19 mouse cellular contexts compared by ENCODE assay signal in the genomic region with DNA sequence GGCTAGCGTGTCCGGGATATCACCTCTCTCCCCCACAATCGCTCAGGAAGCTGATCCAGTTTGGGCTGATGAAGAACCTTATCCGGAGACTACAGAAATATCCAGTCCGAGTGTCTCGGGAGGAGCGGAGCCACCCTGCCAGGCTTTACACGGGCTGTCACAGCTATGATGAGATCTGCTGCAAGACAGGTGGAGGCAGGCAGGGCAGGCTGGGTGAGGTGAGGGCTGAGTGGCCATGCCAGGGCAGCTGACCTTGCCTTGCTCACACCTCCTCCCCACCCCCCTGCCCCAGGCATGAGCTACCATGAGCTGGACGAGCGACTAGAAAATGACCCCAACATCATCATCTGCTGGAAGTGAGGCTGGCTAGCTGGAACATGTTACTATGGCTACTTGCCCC. TPM values are rescaled to one million over a fixed set of nuclear protein-coding genes. Genes with fewer than 3 reads are reported as not detected.
DNase-seq lines count a peak whose midpoint lies in the region; ATAC-seq and TF ChIP-seq lines count a peak whose summit lies in the region.
"Had no signal": no experiment of that assay in that cellular context is flagged by ENCODE, and none has a peak within 500 bp of the region (broad histone marks: within the 10 kb centered on the region; RNA-seq: fewer than 3 reads in every experiment).

No protein-coding gene starts in this region.

- 0 out of 2 replicates have a peak, but pooled peaks have one; percentile 9 for TF ChIP-seq CTCF in bone marrow, adult 2 months (IDR thresholded peaks at IDR 0.05; ENCODE audit: control insufficient read depth, insufficient read depth, low read length)

- DNase-seq in adrenal gland, postnatal 14 days = peak; percentile 7
- no peak for DNase-seq in adrenal gland, adult 8-10 months
- DNase-seq in forebrain, embryonic 10.5 days (ENCODE audit: extremely low spot score, low spot score) = no peak
- no peak for DNase-seq in forebrain, embryonic 14.5 days (ENCODE audit: low spot score)
- DNase-seq in kidney, adult 11 months = peak; percentile 34
- DNase-seq in kidney, adult 9 months = no peak

- WGBS in forebrain, embryonic 10.5 days = 85% methylated on average over 10 of the region's 10 CpGs
- 86% methylated on average over 10 of the region's 10 CpGs for WGBS in forebrain, embryonic 14.5 days
- 83% methylated on average over 10 of the region's 10 CpGs for WGBS in bone marrow, adult 2 months

- peak overlapping the region; percentile 16; the same call in 1 of the 2 replicates for H3K4me3 ChIP-seq in forebrain, embryonic 10.5 days
- H3K4me3 ChIP-seq in forebrain, embryonic 14.5 days (ENCODE audit: low read depth, low read length) = no peak overlapping the region
- no peak overlapping the region for H3K4me3 ChIP-seq in bone marrow, adult 2 months (replicated peaks; ENCODE audit: control insufficient read depth, low read depth, low read length)
- H3K4me3 ChIP-seq: embryonic facial prominence, embryonic 15.5 days; erythroblast, embryonic 14.5 days; heart, embryonic 10.5 days; hindbrain, embryonic 12.5 days; intestine, embryonic 15.5 days had no signal

- H3K36me3 ChIP-seq in forebrain, embryonic 10.5 days (replicated peaks) = peaks cover 25% of the 10 kb centered on the region
- H3K36me3 ChIP-seq in forebrain, embryonic 14.5 days (ENCODE audit: control insufficient read depth, insufficient read depth, low read length) = peaks cover 15% of the 10 kb centered on the region

- TF ChIP-seq POLR2A in bone marrow, adult 2 months (IDR thresholded peaks at IDR 0.05; ENCODE audit: borderline replicate concordance, control insufficient read depth, low read depth, low read length) = no peak

- H3K9me3 ChIP-seq in forebrain, embryonic 10.5 days = no peaks in the 10 kb centered on the region
- no peaks in the 10 kb centered on the region for H3K9me3 ChIP-seq in forebrain, embryonic 14.5 days (replicated peaks; ENCODE audit: control insufficient read depth, low read length)
- H3K9me3 ChIP-seq: embryonic facial prominence, embryonic 15.5 days; G1E; heart, embryonic 10.5 days; hindbrain, embryonic 12.5 days; intestine, embryonic 15.5 days had no signal

- no peak overlapping the region for H3K9ac ChIP-seq in forebrain, embryonic 14.5 days (ENCODE audit: low read length)
- H3K9ac ChIP-seq: embryonic facial prominence, embryonic 15.5 days; hindbrain, embryonic 12.5 days; intestine, embryonic 15.5 days had no signal

- H3K27ac ChIP-seq in forebrain, embryonic 10.5 days = no peak overlapping the region
- H3K27ac ChIP-seq in forebrain, embryonic 14.5 days (ENCODE audit: low read depth, low read length) = no peak overlapping the region
- no peak overlapping the region for H3K27ac ChIP-seq in bone marrow, adult 2 months (ENCODE audit: control insufficient read depth, insufficient read depth, low read depth, low read length, poor library complexity)
- H3K27ac ChIP-seq: embryonic facial prominence, embryonic 15.5 days; heart, embryonic 10.5 days; hindbrain, embryonic 12.5 days; intestine, embryonic 15.5 days had no signal

- peaks cover 30% of the 10 kb centered on the region for H3K27me3 ChIP-seq in forebrain, embryonic 10.5 days (ENCODE audit: poor library complexity, severe bottlenecking)
- H3K27me3 ChIP-seq in forebrain, embryonic 14.5 days (replicated peaks; ENCODE audit: control insufficient read depth, insufficient read depth, low read length) = no peaks in the 10 kb centered on the region; the same call in 1 of the 2 replicates
- H3K27me3 ChIP-seq: embryonic facial prominence, embryonic 15.5 days; intestine, embryonic 15.5 days had no signal

- H3K4me2 ChIP-seq in forebrain, embryonic 14.5 days (ENCODE audit: low read length) = no peak overlapping the region
- H3K4me2 ChIP-seq: embryonic facial prominence, embryonic 15.5 days; hindbrain, embryonic 12.5 days; intestine, embryonic 15.5 days had no signal

- H3K4me1 ChIP-seq in forebrain, embryonic 10.5 days = peaks cover 63% of the 10 kb centered on the region
- peaks cover 23% of the 10 kb centered on the region for H3K4me1 ChIP-seq in forebrain, embryonic 14.5 days (ENCODE audit: control insufficient read depth, insufficient read depth, low read length)
- peaks cover 3% of the 10 kb centered on the region; the same call in 1 of the 2 replicates for H3K4me1 ChIP-seq in bone marrow, adult 2 months (ENCODE audit: control insufficient read depth, insufficient read depth, low read length)

- no peak for ATAC-seq in forebrain, embryonic 14.5 days
- ATAC-seq: forebrain, embryonic 16.5 days; intestine, embryonic 15.5 days had no signal

RNA-seq across cellular contexts. Expression of a gene that starts 1.9 kb away (rescaled TPM):
- total RNA-seq in adrenal gland, postnatal 14 days (2021) = 0.19 and 0.38 TPM in 2 replicates
- 1 to 10 TPM in 1 of 4 experiments, under 1 TPM in 2, not detected in 1; 0.41 to 1.7 (median 0.62) TPM for total RNA-seq in adrenal gland, adult 8-10 months (2022)
- 0.74 and 1.4 TPM in 2 replicates for polyA plus RNA-seq in forebrain, embryonic 10.5 days (2016; fragmentation: Nextera tagmentation; extraction: Ambion mirVana)
- 4.3 and 4.6 TPM in 2 replicates for polyA plus RNA-seq in forebrain, embryonic 14.5 days (2014; fragmentation: Nextera tagmentation; extraction: Ambion mirVana)
- not detected in 2 replicates for polyA plus RNA-seq in bone marrow, adult 2 months (2011; ENCODE audit: insufficient read depth, insufficient read length, low replicate concordance, missing spikeins)
- total RNA-seq: adrenal gland, postnatal 10 days; gastrocnemius, postnatal 14 days; granulocyte monocyte progenitor cell, adult 5-6 weeks; heart, postnatal 10 days had no signal
- polyA plus RNA-seq: erythroblast, embryonic 14.5 days; heart, embryonic 10.5 days; heart, embryonic 14.5 days had no signal

RNA-seq across cellular contexts. Expression of a gene that starts 3.2 kb away (rescaled TPM):
- total RNA-seq in adrenal gland, postnatal 14 days (2021) = 21.5 and 22.2 TPM in 2 replicates
- total RNA-seq in adrenal gland, adult 8-10 months (2022) = 10 to 100 TPM; 30.3 to 35.9 (median 32.0) TPM
- polyA plus RNA-seq in forebrain, embryonic 10.5 days (2016; fragmentation: Nextera tagmentation; extraction: Ambion mirVana) = 36.7 and 37.3 TPM in 2 replicates
- 83.2 and 83.8 TPM in 2 replicates for polyA plus RNA-seq in forebrain, embryonic 14.5 days (2014; fragmentation: Nextera tagmentation; extraction: Ambion mirVana)
- polyA plus RNA-seq in bone marrow, adult 2 months (2011; ENCODE audit: insufficient read depth, insufficient read length, low replicate concordance, missing spikeins) = 9.3 and 24.6 TPM in 2 replicates

RNA-seq across cellular contexts. Expression of a gene that starts 3.2 kb away (rescaled TPM):
- 14.0 and 17.4 TPM in 2 replicates for total RNA-seq in adrenal gland, postnatal 14 days (2021)
- 10 to 100 TPM; 21.1 to 28.3 (median 25.1) TPM for total RNA-seq in adrenal gland, adult 8-10 months (2022)
- 20.4 and 21.0 TPM in 2 replicates for polyA plus RNA-seq in forebrain, embryonic 10.5 days (2016; fragmentation: Nextera tagmentation; extraction: Ambion mirVana)
- polyA plus RNA-seq in forebrain, embryonic 14.5 days (2014; fragmentation: Nextera tagmentation; extraction: Ambion mirVana) = 33.1 and 38.0 TPM in 2 replicates
- 6.0 and 10.3 TPM in 2 replicates for polyA plus RNA-seq in bone marrow, adult 2 months (2011; ENCODE audit: insufficient read depth, insufficient read length, low replicate concordance, missing spikeins)

RNA-seq across cellular contexts. Expression of a gene that starts 6.2 kb away (rescaled TPM):
- 22.9 and 26.2 TPM in 2 replicates for total RNA-seq in adrenal gland, postnatal 14 days (2021)
- total RNA-seq in adrenal gland, adult 8-10 months (2022) = 10 to 100 TPM; 16.1 to 33.1 (median 26.2) TPM
- 57.4 and 59.6 TPM in 2 replicates for polyA plus RNA-seq in forebrain, embryonic 10.5 days (2016; fragmentation: Nextera tagmentation; extraction: Ambion mirVana)
- 34.7 and 37.1 TPM in 2 replicates for polyA plus RNA-seq in forebrain, embryonic 14.5 days (2014; fragmentation: Nextera tagmentation; extraction: Ambion mirVana)
- polyA plus RNA-seq in bone marrow, adult 2 months (2011; ENCODE audit: insufficient read depth, insufficient read length, low replicate concordance, missing spikeins) = 31.3 and 32.3 TPM in 2 replicates

RNA-seq across cellular contexts. Expression of a gene that starts 11.5 kb away (rescaled TPM):
- 36.1 and 36.9 TPM in 2 replicates for total RNA-seq in adrenal gland, postnatal 14 days (2021)
- 10 to 100 TPM; 41.7 to 51.9 (median 46.5) TPM for total RNA-seq in adrenal gland, adult 8-10 months (2022)
- 33.0 and 35.8 TPM in 2 replicates for polyA plus RNA-seq in forebrain, embryonic 10.5 days (2016; fragmentation: Nextera tagmentation; extraction: Ambion mirVana)
- polyA plus RNA-seq in forebrain, embryonic 14.5 days (2014; fragmentation: Nextera tagmentation; extraction: Ambion mirVana) = 44.4 and 53.4 TPM in 2 replicates
- polyA plus RNA-seq in bone marrow, adult 2 months (2011; ENCODE audit: insufficient read depth, insufficient read length, low replicate concordance, missing spikeins) = 2.2 and 6.6 TPM in 2 replicates

Comparison
In these comparisons a context has a peak if more than half of its experiments do, and no peak if none do; other contexts are left out.
1. DNase-seq: peak in adrenal gland, postnatal 14 days (single experiment) and kidney, adult 11 months (single experiment); none in adrenal gland, adult 8-10 months (single experiment), forebrain, embryonic 10.5 days (single experiment), forebrain, embryonic 14.5 days (single experiment) and kidney, adult 9 months (single experiment).